In genomic region chr4:140592217-140592759, GRCm38 (mm10) we compare ENCODE assay signal across 7 mouse cellular contexts.
DNase-seq lines count a peak whose midpoint lies in the region; ATAC-seq lines count a peak whose summit lies in the region.

No protein-coding gene starts in this region.

- DNase-seq in adrenal gland, adult 2 months: peak; percentile 84
- DNase-seq in cerebellum, postnatal 4 days (ENCODE audit: low spot score in 2 of 2): peak; percentile 91
- DNase-seq in gastrocnemius, postnatal 14 days: peak; percentile 91
- peak; percentile 75 for DNase-seq in kidney, adult 11 months
- peak; percentile 65 to 66 for DNase-seq in left cerebral cortex, postnatal 36 days (ENCODE audit: low spot score in 2 of 2)
- DNase-seq in splenic B cell, adult 2 months (ENCODE audit: low read depth, low spot score): peak; percentile 58

- intact Hi-C loops in gastrocnemius, postnatal 14 days (cut with DNase I; ENCODE audit: low total_unique reads): loop anchor here (1.0 kb wide), 1 partner anchor 84 kb away; no protein-coding TSS in a partner anchor
- intact Hi-C loops in left cerebral cortex, postnatal 36 days (cut with DNase I): loop anchor here (1.0 kb wide), 1 partner anchor 82 kb away; no protein-coding TSS in a partner anchor

- ATAC-seq in monocyte, adult 5-6 weeks (replicated peaks; ENCODE audit: insufficient number of reproducible peaks, low FRiP score, low TSS enrichment, poor library complexity, severe bottlenecking): peak; percentile 52; the same call in 1 of the 2 replicates

- H3K27me3 ChIP-seq in splenic B cell, adult 2 months (ENCODE audit: control insufficient read depth, insufficient read depth, low read length, poor library complexity, severe bottlenecking): no peaks in the 10 kb centered on the region

- no peaks in the 10 kb centered on the region for H3K36me3 ChIP-seq in splenic B cell, adult 2 months (ENCODE audit: control insufficient read depth, insufficient read depth, low read length, poor library complexity, severe bottlenecking)

Comparison
In these comparisons a context has a peak if more than half of its experiments do, and no peak if none do; other contexts are left out.
1. Peak in every context shown above with its lines: DNase-seq and ATAC-seq.